Mouse (Mus musculus): ENCODE results near the gene Zfp629. TPM values are rescaled to one million over a fixed set of nuclear protein-coding genes. Genes with fewer than 3 reads are reported as not detected.
A peak's percentile ranks its signal among the peaks of the same experiment; 100 is the strongest.
"Not testable (repeated sequence)": the region's sequence is repeated elsewhere in the genome, so short reads cannot be mapped to it uniquely, and the experiment has no call there.

The Zfp629 gene
- total and polyA plus RNA-seq, 3 experiments = 10.8 to 12.6 TPM; not detected in 1

- Histone ChIP-seq H3K27me3 (ENCODE audit: control insufficient read depth in 1 of 2, insufficient read depth in 2 of 2, low read length in 2 of 2) (no peaks in the 10 kb centered on the region), H3K9ac (ENCODE audit: control insufficient read depth, low read depth, low read length, poor library complexity, severe bottlenecking) (no peak overlapping the region; the same call in 1 of the 2 replicates), H3K79me2 (ENCODE audit: control insufficient read depth, insufficient read depth, low read length, poor library complexity) (no peaks in the 10 kb centered on the region), H3K4me1 (ENCODE audit: control insufficient read depth in 1 of 2, insufficient read depth in 2 of 2, low read length in 2 of 2) (peaks cover 3 to 6% of the 10 kb centered on the region in 2 experiments), H3K9me3 (replicated peaks; ENCODE audit: insufficient read depth, low read length) (no peaks in the 10 kb centered on the region), H3K27ac (ENCODE audit: control insufficient read depth, low read depth, low read length) (peak overlapping the region; percentile 30), H3K36me3 (ENCODE audit: control insufficient read depth in 1 of 2, insufficient read depth in 2 of 2, low read length in 2 of 2) (peaks cover 0 to 11% of the 10 kb centered on the region in 2 experiments; a peak in 2 of 4 replicates), H3K4me3 (ENCODE audit: control insufficient read depth in 1 of 2, insufficient read depth in 1 of 2, low read depth in 2 of 2, low read length in 2 of 2) (no peak overlapping the region)
- peak; percentile 46 for DNase-seq (ENCODE audit: low read depth, low spot score)
- TF ChIP-seq SIN3A (IDR thresholded peaks at IDR 0.05; ENCODE audit: low read length) (peak; percentile 41; the same call in 1 of the 2 replicates), MAX (IDR thresholded peaks at IDR 0.05; ENCODE audit: low read length) (no peak), POLR2AphosphoS2 (IDR thresholded peaks at IDR 0.05; ENCODE audit: low read length) (no peak), EP300 (IDR thresholded peaks at IDR 0.05; ENCODE audit: low read depth in 1 of 2, low read length in 2 of 2) (peak; percentile 71 to 82; a peak in 2 of 4 replicates), ZKSCAN1 (IDR thresholded peaks at IDR 0.05; ENCODE audit: low read depth, low read length) (no peak), TCF12 (IDR thresholded peaks at IDR 0.05; ENCODE audit: low read depth, low read length) (peak; percentile 61), USF1 (IDR thresholded peaks at IDR 0.05; ENCODE audit: low read depth, low read length) (peak; percentile 91), BHLHE40 (IDR thresholded peaks at IDR 0.05; ENCODE audit: borderline replicate concordance, low read depth, low read length) (peak; percentile 63; the same call in 1 of the 2 replicates), MYB (IDR thresholded peaks at IDR 0.05; ENCODE audit: low read depth, low read length) (no peak), USF2 (IDR thresholded peaks at IDR 0.05; ENCODE audit: borderline replicate concordance in 1 of 2, insufficient read depth in 1 of 2, low read depth in 1 of 2, low read length in 2 of 2) (peak in 1 of 2 experiments; percentile 64; a peak in 2 of 4 replicates), ZNF384 (IDR thresholded peaks at IDR 0.05; ENCODE audit: low read depth, low read length) (peak; percentile 90), UBTF (IDR thresholded peaks at IDR 0.05; ENCODE audit: borderline replicate concordance, insufficient read depth, low read depth, low read length) (no peak), MYC (IDR thresholded peaks at IDR 0.05; ENCODE audit: low read depth, low read length) (no peak), E2F4 (IDR thresholded peaks at IDR 0.05; ENCODE audit: borderline replicate concordance, low read depth, low read length) (no peak), ETS1 (IDR thresholded peaks at IDR 0.05; ENCODE audit: low read depth, low read length) (no peak), TBP (IDR thresholded peaks at IDR 0.05; ENCODE audit: low read depth, low read length) (no peak), GATA1 (IDR thresholded peaks at IDR 0.05; ENCODE audit: low read depth, low read length) (peak; percentile 92)
These were observed 33.1 kb upstream of the Zfp629 start for GRCm38 (mm10) chr7:127648516-127649201.

- not testable (repeated sequence) for H3K9ac ChIP-seq (ENCODE audit: control insufficient read depth, low read depth, low read length, poor library complexity, severe bottlenecking); H3K4me1 ChIP-seq (ENCODE audit: control insufficient read depth in 1 of 2, insufficient read depth in 2 of 2, low read length in 2 of 2); H3K27me3 ChIP-seq (ENCODE audit: control insufficient read depth in 1 of 2, insufficient read depth in 2 of 2, low read length in 2 of 2); DNase-seq (ENCODE audit: low read depth, low spot score); H3K4me3 ChIP-seq (ENCODE audit: control insufficient read depth in 1 of 2, insufficient read depth in 1 of 2, low read depth in 2 of 2, low read length in 2 of 2); H3K9me3 ChIP-seq (replicated peaks; ENCODE audit: insufficient read depth, low read length); H3K79me2 ChIP-seq (ENCODE audit: control insufficient read depth, insufficient read depth, low read length, poor library complexity); H3K27ac ChIP-seq (ENCODE audit: control insufficient read depth, low read depth, low read length)
- peaks cover 0 to 11% of the 10 kb centered on the region in 2 experiments; a peak in 2 of 4 replicates for H3K36me3 ChIP-seq (ENCODE audit: control insufficient read depth in 1 of 2, insufficient read depth in 2 of 2, low read length in 2 of 2)
These were observed 32.0 kb upstream of the Zfp629 start for GRCm38 (mm10) chr7:127647576-127647975.
